8 mouse cellular contexts compared by ENCODE assay signal in the genomic region with DNA sequence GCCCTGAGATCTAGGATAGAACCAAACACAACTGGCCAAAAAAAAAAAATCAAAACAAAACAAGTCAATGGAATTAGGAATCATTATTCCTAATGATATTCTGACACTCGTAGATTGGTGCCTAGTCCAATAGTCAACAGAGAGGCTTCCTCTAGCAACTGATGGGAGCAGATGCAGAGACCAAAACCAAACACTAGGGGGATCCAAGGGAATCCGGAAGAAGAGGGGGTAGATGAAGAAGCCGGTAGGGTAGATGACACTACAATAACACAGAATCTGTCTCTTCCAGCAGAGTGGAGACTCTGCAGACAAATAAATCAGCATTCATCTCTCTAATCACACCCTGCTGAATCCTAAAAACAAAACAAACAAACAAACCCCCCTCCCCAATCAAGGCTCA. TPM values are rescaled to one million over a fixed set of nuclear protein-coding genes. Genes with fewer than 3 reads are reported as not detected.
DNase-seq lines count a peak whose midpoint lies in the region; ATAC-seq and TF ChIP-seq lines count a peak whose summit lies in the region.
"Had no signal": no experiment of that assay in that cellular context is flagged by ENCODE, and none has a peak within 500 bp of the region (broad histone marks: within the 10 kb centered on the region; RNA-seq: fewer than 3 reads in every experiment).

No protein-coding gene starts in this region.

- TF ChIP-seq CTCF in MEL (IDR thresholded peaks at IDR 0.05 in 2 of 3, conservative IDR thresholded peaks at IDR 0.05 in 1 of 3; ENCODE audit: control insufficient read depth in 1 of 3, insufficient read depth in 1 of 3, low read depth in 2 of 3, low read length in 3 of 3, poor library complexity in 1 of 3, severe bottlenecking in 1 of 3): peak; percentile 51 to 94 (median 85)
- TF ChIP-seq CTCF in stomach, postnatal 0 days (IDR thresholded peaks at IDR 0.05; ENCODE audit: low read depth): peak; percentile 74

- no peak for ATAC-seq in stomach, postnatal 0 days (ENCODE audit: low FRiP score, low TSS enrichment)
- no peak for ATAC-seq in midbrain, embryonic 16.5 days

- peak in 1 of 2 experiments; percentile 48; a peak in 1 of 4 replicates for TF ChIP-seq POLR2A in MEL (IDR thresholded peaks at IDR 0.05; ENCODE audit: control insufficient read depth in 1 of 2, insufficient read depth in 1 of 2, low read depth in 1 of 2, low read length in 2 of 2, poor library complexity in 1 of 2)

- TF ChIP-seq RAD21 in MEL (IDR thresholded peaks at IDR 0.05; ENCODE audit: low read depth, low read length): peak; percentile 17

- H3K4me3 ChIP-seq in MEL (ENCODE audit: control insufficient read depth in 1 of 2, insufficient read depth in 1 of 2, low read depth in 2 of 2, low read length in 2 of 2): peak overlapping the region; percentile 8 to 20; a peak in 2 of 4 replicates
- H3K4me3 ChIP-seq in stomach, postnatal 0 days (ENCODE audit: low read depth, low read length): no peak overlapping the region
- no peak overlapping the region for H3K4me3 ChIP-seq in midbrain, embryonic 16.5 days (ENCODE audit: low read depth, low read length)
- H3K4me3 ChIP-seq: erythroblast, embryonic 14.5 days had no signal

- peak overlapping the region; percentile 17 for H3K9ac ChIP-seq in MEL (ENCODE audit: control insufficient read depth, low read depth, low read length, poor library complexity, severe bottlenecking)
- no peak overlapping the region for H3K9ac ChIP-seq in stomach, postnatal 0 days (ENCODE audit: low read length)
- H3K9ac ChIP-seq in midbrain, embryonic 16.5 days (ENCODE audit: low read depth, low read length): no peak overlapping the region

- no peak for TF ChIP-seq EP300 in MEL (IDR thresholded peaks at IDR 0.05; ENCODE audit: low read depth in 1 of 2, low read length in 2 of 2)
- TF ChIP-seq EP300 in stomach, postnatal 0 days (optimal IDR thresholded peaks at IDR 0.05): no peak

- DNase-seq in layer of hippocampus, adult 11-12 months (ENCODE audit: low spot score): peak; percentile 53
- DNase-seq in layer of hippocampus, adult 9-10 months (ENCODE audit: low spot score): no peak
- peak; percentile 92 for DNase-seq in MEL (ENCODE audit: low read depth, low spot score)
- DNase-seq in c-Kit-positive CD71-positive TER-119-negative erythroid progenitor cells, embryonic 14.5 days (ENCODE audit: low read depth): peak; percentile 62
- peak; percentile 67 to 75 for DNase-seq in kidney, postnatal 25 days
- peak; percentile 40 for DNase-seq in stomach, postnatal 0 days (ENCODE audit: low spot score)

- H3K79me2 ChIP-seq in MEL (ENCODE audit: control insufficient read depth, insufficient read depth, low read length, poor library complexity): peaks cover 12% of the 10 kb centered on the region

- H3K4me1 ChIP-seq in MEL (ENCODE audit: control insufficient read depth in 1 of 2, insufficient read depth in 2 of 2, low read length in 2 of 2): peaks cover 3 to 12% of the 10 kb centered on the region in 2 experiments; a peak in 2 of 4 replicates
- H3K4me1 ChIP-seq in stomach, postnatal 0 days (replicated peaks; ENCODE audit: control insufficient read depth, insufficient read depth): no peaks in the 10 kb centered on the region
- peaks cover 5% of the 10 kb centered on the region for H3K4me1 ChIP-seq in midbrain, embryonic 16.5 days (ENCODE audit: control insufficient read depth, insufficient read depth, low read length)

- H3K27ac ChIP-seq in MEL (ENCODE audit: control insufficient read depth, low read depth, low read length): peak overlapping the region; percentile 17; the same call in 1 of the 2 replicates
- H3K27ac ChIP-seq in stomach, postnatal 0 days (replicated peaks): no peak overlapping the region
- no peak overlapping the region for H3K27ac ChIP-seq in midbrain, embryonic 16.5 days (ENCODE audit: low read length)

- WGBS in stomach, postnatal 0 days: 18% methylated on average over 3 of the region's 3 CpGs
- 29% methylated on average over 3 of the region's 3 CpGs for WGBS in midbrain, embryonic 16.5 days

- no peaks in the 10 kb centered on the region for H3K9me3 ChIP-seq in MEL (replicated peaks; ENCODE audit: insufficient read depth, low read length)
- no peaks in the 10 kb centered on the region for H3K9me3 ChIP-seq in stomach, postnatal 0 days (ENCODE audit: control insufficient read depth, low read length)
- H3K9me3 ChIP-seq in midbrain, embryonic 16.5 days (replicated peaks; ENCODE audit: control insufficient read depth, low read length, poor library complexity, severe bottlenecking): no peaks in the 10 kb centered on the region

- H3K4me2 ChIP-seq in stomach, postnatal 0 days (replicated peaks; ENCODE audit: low read depth): no peak overlapping the region
- H3K4me2 ChIP-seq in midbrain, embryonic 16.5 days (ENCODE audit: low read length): no peak overlapping the region

- H3K27me3 ChIP-seq in MEL (ENCODE audit: control insufficient read depth in 1 of 2, insufficient read depth in 2 of 2, low read length in 2 of 2): no peaks in the 10 kb centered on the region; a peak in 1 of 4 replicates
- H3K27me3 ChIP-seq in stomach, postnatal 0 days (ENCODE audit: control insufficient read depth, insufficient read depth, low read length): no peaks in the 10 kb centered on the region
- 0 out of 2 replicates have a peak, but pooled peaks cover 3% of the 10 kb centered on the region for H3K27me3 ChIP-seq in midbrain, embryonic 16.5 days (ENCODE audit: control insufficient read depth, insufficient read depth, low read depth, low read length)

- peaks cover 0 to 9% of the 10 kb centered on the region in 2 experiments; a peak in 3 of 4 replicates for H3K36me3 ChIP-seq in MEL (ENCODE audit: control insufficient read depth in 1 of 2, insufficient read depth in 2 of 2, low read length in 2 of 2)
- H3K36me3 ChIP-seq in stomach, postnatal 0 days (ENCODE audit: control insufficient read depth, insufficient read depth, low read length): no peaks in the 10 kb centered on the region
- no peaks in the 10 kb centered on the region for H3K36me3 ChIP-seq in midbrain, embryonic 16.5 days (ENCODE audit: control insufficient read depth, insufficient read depth, low read length)

TF ChIP-seq in MEL, 35 proteins besides CTCF, POLR2A, EP300 and RAD21:
- TF ChIP-seq TBP (IDR thresholded peaks at IDR 0.05; ENCODE audit: low read depth, low read length): peak; percentile 71
- TF ChIP-seq ELF1 (IDR thresholded peaks at IDR 0.05; ENCODE audit: low read depth, low read length): peak; percentile 96
- TF ChIP-seq ZNF384 (IDR thresholded peaks at IDR 0.05; ENCODE audit: low read depth, low read length): 0 out of 2 replicates have a peak, but pooled peaks have one; percentile 27
- no peak for TF ChIP-seq USF2 (IDR thresholded peaks at IDR 0.05; ENCODE audit: borderline replicate concordance in 1 of 2, insufficient read depth in 1 of 2, low read depth in 1 of 2, low read length in 2 of 2)
- TF ChIP-seq SIN3A (IDR thresholded peaks at IDR 0.05; ENCODE audit: low read length): peak; percentile 74
- peak; percentile 17; the same call in 1 of the 2 replicates for TF ChIP-seq TCF12 (IDR thresholded peaks at IDR 0.05; ENCODE audit: low read depth, low read length)
- TF ChIP-seq HCFC1 (IDR thresholded peaks at IDR 0.05; ENCODE audit: low read depth, low read length): peak; percentile 51; the same call in 1 of the 2 replicates
- TF ChIP-seq SMC3 (IDR thresholded peaks at IDR 0.05; ENCODE audit: low read depth, low read length): peak; percentile 62
- no peak for TF ChIP-seq RCOR1 (IDR thresholded peaks at IDR 0.05; ENCODE audit: low read depth, low read length)
- 0 out of 2 replicates have a peak, but pooled peaks have one; percentile 26 for TF ChIP-seq MYC (IDR thresholded peaks at IDR 0.05; ENCODE audit: low read depth, low read length)

RNA-seq across cellular contexts. Expression of a gene that starts 3.7 kb away (rescaled TPM):
- 162 and 175 TPM in 2 replicates for total RNA-seq in MEL (2012; rRNA removed)
- 100 to 1,000 TPM; 107 to 223 TPM for polyA plus RNA-seq in MEL (2012; ENCODE audit: insufficient read depth in 1 of 2, insufficient read length in 2 of 2, low read depth in 1 of 2, low replicate concordance in 2 of 2, missing spikeins in 1 of 2)
- polyA plus RNA-seq in stomach, postnatal 0 days (2015; fragmentation: Nextera tagmentation; extraction: Ambion mirVana): 55.9 and 57.6 TPM in 2 replicates
- 260 and 272 TPM in 2 replicates for polyA plus RNA-seq in midbrain, embryonic 16.5 days (2015; fragmentation: Nextera tagmentation; extraction: Ambion mirVana)

RNA-seq across cellular contexts. Expression of a gene that starts 6.5 kb away (rescaled TPM):
- total RNA-seq in MEL (2012; rRNA removed): not detected in 2 replicates
- under 1 TPM in 1 of 2 experiments, not detected in 1; 0.11 TPM for polyA plus RNA-seq in MEL (2012; ENCODE audit: insufficient read depth in 1 of 2, insufficient read length in 2 of 2, low read depth in 1 of 2, low replicate concordance in 2 of 2, missing spikeins in 1 of 2)
- 3.0 and 3.6 TPM in 2 replicates for polyA plus RNA-seq in stomach, postnatal 0 days (2015; fragmentation: Nextera tagmentation; extraction: Ambion mirVana)
- 1.9 TPM in 2 replicates for polyA plus RNA-seq in midbrain, embryonic 16.5 days (2015; fragmentation: Nextera tagmentation; extraction: Ambion mirVana)

RNA-seq across cellular contexts. Expression of a gene that starts 18.6 kb away (rescaled TPM):
- total RNA-seq in MEL (2012; rRNA removed): 24.5 and 25.2 TPM in 2 replicates
- 10 to 100 TPM in 1 of 2 experiments, not detected in 1; 46.8 TPM for polyA plus RNA-seq in MEL (2012; ENCODE audit: insufficient read depth in 1 of 2, insufficient read length in 2 of 2, low read depth in 1 of 2, low replicate concordance in 2 of 2, missing spikeins in 1 of 2)
- 63.4 and 68.2 TPM in 2 replicates for polyA plus RNA-seq in stomach, postnatal 0 days (2015; fragmentation: Nextera tagmentation; extraction: Ambion mirVana)
- 85.1 and 86.6 TPM in 2 replicates for polyA plus RNA-seq in midbrain, embryonic 16.5 days (2015; fragmentation: Nextera tagmentation; extraction: Ambion mirVana)

RNA-seq across cellular contexts. Expression of a gene that starts 37.1 kb away (rescaled TPM):
- total RNA-seq in MEL (2012; rRNA removed): 201 and 202 TPM in 2 replicates
- 100 to 1,000 TPM in 1 of 2 experiments, not detected in 1; 320 TPM for polyA plus RNA-seq in MEL (2012; ENCODE audit: insufficient read depth in 1 of 2, insufficient read length in 2 of 2, low read depth in 1 of 2, low replicate concordance in 2 of 2, missing spikeins in 1 of 2)
- polyA plus RNA-seq in stomach, postnatal 0 days (2015; fragmentation: Nextera tagmentation; extraction: Ambion mirVana): 72.2 and 74.2 TPM in 2 replicates
- 167 and 181 TPM in 2 replicates for polyA plus RNA-seq in midbrain, embryonic 16.5 days (2015; fragmentation: Nextera tagmentation; extraction: Ambion mirVana)

RNA-seq across cellular contexts. Expression of a gene that starts 38.8 kb away (rescaled TPM):
- 55.9 and 58.5 TPM in 2 replicates for total RNA-seq in MEL (2012; rRNA removed)
- 100 to 1,000 TPM; 101 to 115 TPM for polyA plus RNA-seq in MEL (2012; ENCODE audit: insufficient read depth in 1 of 2, insufficient read length in 2 of 2, low read depth in 1 of 2, low replicate concordance in 2 of 2, missing spikeins in 1 of 2)
- polyA plus RNA-seq in stomach, postnatal 0 days (2015; fragmentation: Nextera tagmentation; extraction: Ambion mirVana): 9.2 and 9.7 TPM in 2 replicates
- polyA plus RNA-seq in midbrain, embryonic 16.5 days (2015; fragmentation: Nextera tagmentation; extraction: Ambion mirVana): 30.8 and 31.7 TPM in 2 replicates

Comparison
In these comparisons a context has a peak if more than half of its experiments do, and no peak if none do; other contexts are left out.
1. H3K4me3 ChIP-seq: peak in MEL (2 of 2); none in stomach, postnatal 0 days (single experiment) and midbrain, embryonic 16.5 days (single experiment).